Mouse (Mus musculus) lung, adult 2 months (tissue): ENCODE measurements around the gene Clstn2.

Experiments
- CTCF ChIP-seq: fragments of 200-500 bp; IDR thresholded peaks from 2 replicates; pipeline ENCODE4 v1.5.1; 2011; ENCODE audit warnings: mild to moderate bottlenecking, low read length, control low read depth; ENCODE audit not compliant: insufficient read depth
- POLR2A ChIP-seq: fragments of 200-500 bp; IDR thresholded peaks from 2 replicates; pipeline ENCODE4 v1.6.1; 2011; ENCODE audit warnings: low read depth, mild to moderate bottlenecking, control low read depth, low read length, borderline replicate concordance; ENCODE audit errors: extremely low read depth

DNA sequence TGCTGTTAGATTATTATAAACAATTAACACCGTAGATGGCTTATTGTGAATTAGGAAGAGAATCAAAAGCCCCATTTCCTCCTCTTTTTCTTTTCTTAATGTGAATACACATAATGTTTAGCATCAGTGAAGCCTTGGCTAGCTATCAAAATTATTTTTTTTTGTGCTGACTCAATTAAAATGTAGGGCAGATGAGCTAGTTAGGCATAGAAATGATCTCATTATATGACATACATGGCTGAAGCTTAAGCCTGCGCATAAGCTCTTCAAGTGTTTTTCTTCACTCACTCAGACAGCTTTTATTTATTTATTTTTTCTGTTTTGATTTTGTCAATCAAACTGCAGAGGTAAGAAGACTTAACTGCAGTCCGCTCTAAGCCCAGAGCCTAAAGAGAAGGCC is 405.1 kb downstream of the Clstn2 start:
- TF ChIP-seq POLR2A (no peak), CTCF (no peak)
